Mouse (Mus musculus) embryonic facial prominence, embryonic 14.5 days (tissue): ENCODE results near the gene Foxp1. TPM values are rescaled to one million over a fixed set of nuclear protein-coding genes. Genes with fewer than 3 reads are reported as not detected.

Experiments
- ATAC-seq: fragments of 200-750 bp; cut with Nextera tagmentation; 2 replicates; pipeline ENCODE4 v1.8.0; 2017; ENCODE audit warnings: low read depth, moderate number of reproducible peaks, moderate TSS enrichment
- DNase-seq: peaks from one replicate; pipeline ENCODE4 v3.0.0-alpha.2; 2015; ENCODE audit warnings: low spot score
- H3K27ac ChIP-seq: fragments of 300-500 bp; sonication (generic); replicated peaks from 2 replicates; pipeline ENCODE4 v1.5.1; 2014; ENCODE audit warnings: low read depth, mild to moderate bottlenecking, low read length, moderate library complexity
- H3K27me3 ChIP-seq: fragments of 300-500 bp; sonication (generic); replicated peaks from 2 replicates; pipeline ENCODE4 v1.6.1; 2014; ENCODE audit warnings: low read length; ENCODE audit not compliant: control insufficient read depth, insufficient read depth
- H3K36me3 ChIP-seq: fragments of 300-500 bp; sonication (generic); 2 replicates; pipeline ENCODE4 v1.6.1; 2014; ENCODE audit warnings: low read length, mixed read lengths; ENCODE audit not compliant: control insufficient read depth, insufficient read depth
- H3K4me1 ChIP-seq: fragments of 300-500 bp; sonication (generic); 2 replicates; pipeline ENCODE4 v1.6.1; 2014; ENCODE audit warnings: antibody characterized with exemption, low read length; ENCODE audit not compliant: control insufficient read depth, insufficient read depth
- H3K4me2 ChIP-seq: fragments of 300-500 bp; sonication (generic); 2 replicates; pipeline ENCODE4 v1.6.1; 2014; ENCODE audit warnings: low read depth, mild to moderate bottlenecking, low read length, moderate library complexity, mixed read lengths
- H3K4me3 ChIP-seq: fragments of 300-500 bp; sonication (generic); 2 replicates; pipeline ENCODE4 v1.5.1; 2014; ENCODE audit warnings: low read depth, mild to moderate bottlenecking, low read length
- H3K9ac ChIP-seq: fragments of 300-500 bp; sonication (generic); 2 replicates; pipeline ENCODE4 v1.6.1; 2014; ENCODE audit warnings: low read depth, mild to moderate bottlenecking, low read length, moderate library complexity, mixed read lengths
- H3K9me3 ChIP-seq: fragments of 300-500 bp; sonication (generic); 2 replicates; pipeline ENCODE4 v1.6.1; 2016; ENCODE audit warnings: low read length; ENCODE audit not compliant: control insufficient read depth
- WGBS: fragments of 180-500 bp; shearing (Covaris S2); extraction: QIAGEN DNeasy Blood & Tissue Kit; methylation state at CpG from one replicate; pipeline ENCODE4 v1.1.7; 2014; 5-methylcytosine and 5-hydroxymethylcytosine counted together
- polyA plus RNA-seq: library from polyadenylated mRNA; unstranded; fragments of >200 nt; fragmentation: Nextera tagmentation; extraction: Ambion mirVana; gene quantifications from 2 replicates; pipeline ENCODE4 v1.2.1, GENCODE M21; 2014

The Foxp1 gene
- polyA plus RNA-seq, 1 experiment from 2014 or later = 80.1 TPM

GRCm38 (mm10) chr6:99185797-99186196 is 336.7 kb downstream of the Foxp1 start:
- Histone ChIP-seq H3K9me3 (no peaks in the 10 kb centered on the region), H3K4me3 (no peak overlapping the region), H3K4me2 (no peak overlapping the region), H3K9ac (no peak overlapping the region), H3K27ac (no peak overlapping the region), H3K27me3 (no peaks in the 10 kb centered on the region), H3K4me1 (no peaks in the 10 kb centered on the region), H3K36me3 (no peaks in the 10 kb centered on the region)
- ATAC-seq (no peak), DNase-seq (no peak)
- 87% methylated on average over 2 of the region's 2 CpGs for WGBS

DNA sequence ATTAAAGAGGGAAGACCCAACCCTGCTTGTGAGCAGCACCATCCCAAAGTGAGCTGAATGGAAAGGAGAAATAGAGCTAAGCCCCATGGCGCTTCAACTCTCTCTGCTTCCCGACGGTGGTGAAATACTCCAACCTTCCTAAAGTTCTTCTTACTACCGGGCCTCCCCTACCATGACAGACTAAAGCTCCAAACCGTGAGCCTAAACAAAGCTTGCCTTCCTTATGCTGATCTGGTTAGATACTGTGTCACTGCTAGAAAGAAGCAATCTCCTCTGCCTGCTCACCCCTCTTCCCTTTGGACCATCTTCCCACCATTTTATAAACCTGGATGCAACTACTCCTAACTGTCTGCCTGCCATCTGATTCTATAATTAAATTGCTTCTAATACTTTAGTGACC is 338.5 kb downstream of the Foxp1 start:
- no peaks in the 10 kb centered on the region for H3K36me3 ChIP-seq
- WGBS = 84% methylated on average over 5 of the region's 5 CpGs
- H3K4me1 ChIP-seq = no peaks in the 10 kb centered on the region
- no peak overlapping the region for H3K4me3 ChIP-seq
- no peak overlapping the region for H3K27ac ChIP-seq
- no peak for DNase-seq
- no peak overlapping the region for H3K9ac ChIP-seq
- no peak overlapping the region for H3K4me2 ChIP-seq
- no peaks in the 10 kb centered on the region for H3K27me3 ChIP-seq
- no peaks in the 10 kb centered on the region for H3K9me3 ChIP-seq
- ATAC-seq = no peak

- ATAC-seq (no peak), DNase-seq (no peak)
Measured at GRCm38 (mm10) chr6:99182777-99183176, 339.7 kb downstream of the Foxp1 start.

DNA sequence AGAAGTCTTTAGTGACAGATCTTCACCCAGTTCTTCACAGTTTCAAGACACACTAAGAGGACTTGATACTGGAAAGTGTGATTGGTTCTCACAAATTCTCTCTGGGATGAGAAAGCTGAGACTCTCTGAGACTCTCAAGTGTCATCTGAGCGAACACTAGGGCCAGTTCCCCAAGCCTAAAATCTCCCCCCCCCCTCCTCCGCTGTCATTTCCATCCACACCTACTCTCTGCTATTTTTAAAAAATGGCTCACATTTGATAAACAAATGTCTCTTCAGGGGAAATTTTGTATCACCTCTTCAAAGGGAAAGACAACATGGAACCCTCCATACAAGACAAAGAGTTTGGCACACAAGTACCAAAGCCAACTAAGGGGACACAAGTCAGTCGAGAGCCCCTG is 346.3 kb downstream of the Foxp1 start:
- H3K4me3 ChIP-seq = no peak overlapping the region
- 79% methylated on average over 3 of the region's 3 CpGs for WGBS
- H3K9me3 ChIP-seq = no peaks in the 10 kb centered on the region

More at GRCm38 (mm10) chr6:99182777-99183176, 339.7 kb downstream of the Foxp1 start:
- no peak overlapping the region for H3K4me2 ChIP-seq
- H3K4me1 ChIP-seq = no peaks in the 10 kb centered on the region
- H3K9ac ChIP-seq = no peak overlapping the region
- WGBS = 87% methylated on average over 4 of the region's 4 CpGs
- H3K27me3 ChIP-seq = no peaks in the 10 kb centered on the region
- H3K9me3 ChIP-seq = no peaks in the 10 kb centered on the region
- H3K27ac ChIP-seq = no peak overlapping the region
- H3K36me3 ChIP-seq = no peaks in the 10 kb centered on the region
- H3K4me3 ChIP-seq = no peak overlapping the region

DNA sequence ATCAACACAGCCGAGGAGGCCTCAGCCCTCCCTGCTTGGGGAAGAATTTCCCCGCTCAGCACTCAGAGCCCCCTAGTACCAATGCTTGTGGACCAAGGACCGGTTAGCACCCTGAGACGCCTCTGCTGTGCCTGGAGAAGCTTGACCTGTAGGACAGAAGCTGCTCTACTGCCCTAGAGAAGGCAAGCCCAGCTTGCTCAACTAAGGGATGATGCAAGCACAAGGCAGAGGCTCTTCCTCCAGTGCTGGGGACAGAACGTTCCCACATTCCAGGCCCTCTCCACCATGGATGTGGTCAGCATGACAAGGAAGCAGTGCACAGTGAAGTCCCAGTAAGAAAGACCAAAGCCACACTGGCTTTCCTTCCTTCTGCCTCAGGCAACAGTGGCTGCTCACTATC is 347.1 kb downstream of the Foxp1 start:
- no peaks in the 10 kb centered on the region for H3K36me3 ChIP-seq
- DNase-seq (no peak), ATAC-seq (no peak)
- H3K27me3 ChIP-seq = no peaks in the 10 kb centered on the region
- no peak overlapping the region for H3K4me2 ChIP-seq
- no peaks in the 10 kb centered on the region for H3K9me3 ChIP-seq
- no peak overlapping the region for H3K4me3 ChIP-seq
- WGBS = 68% methylated on average over 5 of the region's 5 CpGs
- no peak overlapping the region for H3K9ac ChIP-seq
- no peak overlapping the region for H3K27ac ChIP-seq
- no peaks in the 10 kb centered on the region; the same call in 1 of the 2 replicates for H3K4me1 ChIP-seq

More for the DNA sequence above, 346.3 kb downstream of the Foxp1 start:
- Histone ChIP-seq H3K27ac (no peak overlapping the region), H3K36me3 (no peaks in the 10 kb centered on the region), H3K4me1 (no peaks in the 10 kb centered on the region; the same call in 1 of the 2 replicates), H3K27me3 (no peaks in the 10 kb centered on the region), H3K4me2 (no peak overlapping the region), H3K9ac (no peak overlapping the region)
- no peak for ATAC-seq
- no peak for DNase-seq

DNA sequence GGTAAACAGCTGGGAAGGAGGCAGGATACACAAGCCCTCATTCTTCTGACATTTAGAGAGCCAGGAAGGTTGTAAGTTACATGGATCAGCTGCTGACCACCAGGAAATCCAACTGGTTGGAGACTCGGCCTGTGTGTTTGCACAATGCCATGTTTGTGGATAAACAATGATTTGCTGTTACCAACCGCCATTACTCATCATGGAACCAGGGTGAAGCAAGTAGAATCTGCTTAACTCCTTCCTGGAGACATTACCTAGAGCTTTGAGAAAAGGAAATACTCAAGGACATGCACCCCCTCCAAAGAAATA is 348.7 kb downstream of the Foxp1 start:
- no peaks in the 10 kb centered on the region for H3K27me3 ChIP-seq
- DNase-seq (no peak), ATAC-seq (no peak)
- H3K27ac ChIP-seq = no peak overlapping the region
- H3K9ac ChIP-seq = no peak overlapping the region
- WGBS = 72% methylated on average over 2 of the region's 2 CpGs
- H3K4me1 ChIP-seq = no peaks in the 10 kb centered on the region; the same call in 1 of the 2 replicates
- H3K9me3 ChIP-seq = no peaks in the 10 kb centered on the region
- no peak overlapping the region for H3K4me3 ChIP-seq
- H3K36me3 ChIP-seq = no peaks in the 10 kb centered on the region
- H3K4me2 ChIP-seq = no peak overlapping the region

DNA sequence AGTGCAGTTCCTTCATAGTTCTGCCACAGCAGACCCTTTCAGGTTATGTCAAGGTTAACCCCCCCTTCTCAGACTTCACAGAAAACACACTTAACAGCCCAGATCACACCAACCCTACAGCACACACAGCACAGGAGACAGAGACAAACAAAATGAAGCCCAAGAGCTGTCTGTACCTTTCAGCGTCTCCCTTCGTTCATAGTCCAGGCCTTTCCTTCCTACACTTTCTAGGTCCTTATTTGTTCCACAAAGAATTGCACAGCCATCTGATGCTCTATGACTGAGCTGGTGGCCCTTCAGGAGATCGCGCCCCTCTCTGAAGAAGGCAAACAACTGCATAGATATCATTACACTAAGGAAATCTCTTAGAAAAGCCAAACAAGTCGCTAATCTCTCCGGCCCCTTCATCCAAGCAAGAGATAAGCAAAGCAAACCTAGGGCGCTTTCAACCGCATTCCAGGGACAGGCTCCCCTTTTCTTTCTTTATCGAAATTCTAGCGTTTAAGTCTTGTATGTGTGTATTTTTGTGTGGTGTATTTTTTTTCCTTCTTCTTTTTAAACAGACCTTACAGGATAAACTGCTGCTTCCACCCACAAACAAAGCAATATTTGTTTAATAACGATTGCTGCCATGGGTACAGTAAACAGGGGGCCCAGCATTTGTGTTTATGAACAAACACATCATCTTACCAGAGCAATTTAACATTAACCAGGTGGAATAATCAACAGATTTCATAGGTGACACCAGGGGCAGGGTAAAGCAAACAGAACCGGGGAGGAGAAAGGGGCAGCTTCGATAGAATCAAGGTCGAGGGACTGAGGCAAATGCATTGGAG is 349.2 kb downstream of the Foxp1 start:
- H3K27me3 ChIP-seq = no peaks in the 10 kb centered on the region
- no peak overlapping the region for H3K9ac ChIP-seq
- no peaks in the 10 kb centered on the region; the same call in 1 of the 2 replicates for H3K4me1 ChIP-seq
- H3K4me3 ChIP-seq = no peak overlapping the region
- ATAC-seq (no peak), DNase-seq (no peak)
- H3K4me2 ChIP-seq = no peak overlapping the region
- H3K9me3 ChIP-seq = no peaks in the 10 kb centered on the region
- H3K36me3 ChIP-seq = no peaks in the 10 kb centered on the region
- WGBS = 61% methylated on average over 14 of the region's 14 CpGs
- no peak overlapping the region for H3K27ac ChIP-seq

- Histone ChIP-seq H3K36me3 (no peaks in the 10 kb centered on the region), H3K27ac (no peak overlapping the region), H3K4me2 (no peak overlapping the region), H3K9ac (no peak overlapping the region), H3K4me3 (no peak overlapping the region), H3K27me3 (no peaks in the 10 kb centered on the region), H3K9me3 (no peaks in the 10 kb centered on the region), H3K4me1 (no peaks in the 10 kb centered on the region; the same call in 1 of the 2 replicates)
- DNase-seq (no peak), ATAC-seq (no peak)
- WGBS = 82% methylated on average over 6 of the region's 6 CpGs
Measured at GRCm38 (mm10) chr6:99172589-99172986, 349.9 kb downstream of the Foxp1 start.
